Mouse (Mus musculus): ENCODE data around the gene Clasp1. TPM values are rescaled to one million over a fixed set of nuclear protein-coding genes. Genes with fewer than 3 reads are reported as not detected.
A peak's percentile ranks its signal among the peaks of the same experiment; 100 is the strongest.

The Clasp1 gene
- polyA plus RNA-seq, 1 experiment from 2014 or later: 103 TPM

DNA sequence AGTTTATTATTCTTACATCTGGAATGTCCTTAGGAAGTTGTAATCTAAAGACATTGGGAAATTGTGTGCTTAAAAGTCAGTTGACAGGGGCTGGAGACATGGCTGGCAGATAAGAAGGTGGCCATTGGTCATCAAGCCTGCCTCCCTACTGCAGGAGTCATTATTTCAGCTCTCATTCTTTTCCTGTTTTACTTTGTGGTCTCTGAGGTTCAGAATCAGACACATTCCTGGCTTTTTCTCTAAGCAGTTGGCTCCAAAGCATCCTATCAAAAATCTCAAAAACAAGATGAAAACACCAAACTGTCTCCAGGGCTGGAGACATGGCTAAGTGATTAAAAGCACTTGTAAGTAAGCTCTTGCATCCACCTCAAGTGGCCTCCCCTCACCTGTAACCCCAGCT, 49.5 kb downstream of the Clasp1 start:
- ATAC-seq (ENCODE audit: low read depth): no peak
- Histone ChIP-seq H3K36me3 (no peaks in the 10 kb centered on the region), H3K27ac (replicated peaks) (no peak overlapping the region), H3K9me3 (no peaks in the 10 kb centered on the region), H3K4me3 (no peak overlapping the region), H3K9ac (no peak overlapping the region), H3K27me3 (no peaks in the 10 kb centered on the region), H3K4me1 (replicated peaks) (peaks cover 30% of the 10 kb centered on the region), H3K4me2 (no peak overlapping the region)

- no peak overlapping the region for H3K9ac ChIP-seq
- H3K27me3 ChIP-seq: no peaks in the 10 kb centered on the region
- ATAC-seq (ENCODE audit: low read depth): no peak
- H3K4me1 ChIP-seq (replicated peaks): peaks cover 31% of the 10 kb centered on the region
- H3K4me3 ChIP-seq: no peak overlapping the region
- H3K36me3 ChIP-seq: no peaks in the 10 kb centered on the region
- no peak overlapping the region for H3K27ac ChIP-seq (replicated peaks)
- 88% methylated on average over 1 of the region's 1 CpGs for WGBS
- no peak overlapping the region for H3K4me2 ChIP-seq
- H3K9me3 ChIP-seq: no peaks in the 10 kb centered on the region
Observed at GRCm38 (mm10) chr1:118440547-118440946, 51.7 kb downstream of the Clasp1 start.

DNA sequence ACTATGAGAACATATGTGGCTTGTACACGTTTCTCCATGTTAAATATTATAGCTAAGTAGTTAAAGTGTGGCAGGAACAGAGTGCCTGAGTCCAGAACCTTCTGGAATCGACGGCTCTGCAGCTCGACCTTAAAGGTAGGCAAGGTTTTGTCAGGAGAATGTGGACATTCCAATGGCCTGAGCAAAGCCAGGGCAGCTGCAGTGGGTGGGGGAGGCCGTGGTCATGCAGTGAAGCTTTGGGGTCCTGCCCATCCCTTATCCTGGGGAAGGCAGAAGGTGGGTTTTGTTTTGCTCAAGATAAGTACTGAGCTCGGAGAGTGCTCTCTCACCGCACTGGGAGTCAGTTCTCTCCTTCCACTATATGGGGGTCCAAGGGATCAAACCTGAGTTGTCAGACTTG, 55.6 kb downstream of the Clasp1 start:
- H3K27me3 ChIP-seq: no peaks in the 10 kb centered on the region
- H3K9me3 ChIP-seq: no peaks in the 10 kb centered on the region
- peaks cover 31% of the 10 kb centered on the region for H3K4me1 ChIP-seq (replicated peaks)
- no peak overlapping the region for H3K4me2 ChIP-seq
- H3K9ac ChIP-seq: no peak overlapping the region
- no peaks in the 10 kb centered on the region for H3K36me3 ChIP-seq
- ATAC-seq (ENCODE audit: low read depth): no peak
- WGBS: 94% methylated on average over 7 of the region's 7 CpGs
- H3K4me3 ChIP-seq: no peak overlapping the region
- no peak overlapping the region for H3K27ac ChIP-seq (replicated peaks)

GRCm38 (mm10) chr1:118444988-118445387, 56.1 kb downstream of the Clasp1 start:
- H3K9ac ChIP-seq: no peak overlapping the region
- 69% methylated on average over 3 of the region's 3 CpGs for WGBS
- peaks cover 31% of the 10 kb centered on the region for H3K4me1 ChIP-seq (replicated peaks)
- H3K27ac ChIP-seq (replicated peaks): no peak overlapping the region
- H3K36me3 ChIP-seq: no peaks in the 10 kb centered on the region
- no peak overlapping the region for H3K4me2 ChIP-seq
- no peak overlapping the region for H3K4me3 ChIP-seq
- H3K27me3 ChIP-seq: no peaks in the 10 kb centered on the region
- no peak for ATAC-seq (ENCODE audit: low read depth)
- no peaks in the 10 kb centered on the region for H3K9me3 ChIP-seq

- no peak for ATAC-seq (ENCODE audit: low read depth)
Observed at GRCm38 (mm10) chr1:118445441-118445840, 56.6 kb downstream of the Clasp1 start.

GRCm38 (mm10) chr1:118446006-118446405, 57.1 kb downstream of the Clasp1 start:
- Histone ChIP-seq H3K4me2 (no peak overlapping the region), H3K9ac (no peak overlapping the region), H3K4me3 (no peak overlapping the region), H3K4me1 (replicated peaks) (peaks cover 31% of the 10 kb centered on the region), H3K27ac (replicated peaks) (no peak overlapping the region), H3K36me3 (no peaks in the 10 kb centered on the region), H3K27me3 (no peaks in the 10 kb centered on the region), H3K9me3 (no peaks in the 10 kb centered on the region)
- 91% methylated on average over 3 of the region's 3 CpGs for WGBS
- ATAC-seq (ENCODE audit: low read depth): no peak

More at GRCm38 (mm10) chr1:118445441-118445840, 56.6 kb downstream of the Clasp1 start:
- H3K9ac ChIP-seq: no peak overlapping the region
- no peaks in the 10 kb centered on the region for H3K36me3 ChIP-seq
- H3K4me1 ChIP-seq (replicated peaks): peaks cover 31% of the 10 kb centered on the region
- peak overlapping the region; percentile 24; the same call in 1 of the 2 replicates for H3K27ac ChIP-seq (replicated peaks)
- H3K4me3 ChIP-seq: no peak overlapping the region
- H3K9me3 ChIP-seq: no peaks in the 10 kb centered on the region
- no peak overlapping the region for H3K4me2 ChIP-seq
- H3K27me3 ChIP-seq: no peaks in the 10 kb centered on the region
- WGBS: 69% methylated on average over 6 of the region's 6 CpGs

- Histone ChIP-seq H3K4me1 (replicated peaks) (peaks cover 28% of the 10 kb centered on the region), H3K27me3 (no peaks in the 10 kb centered on the region), H3K4me2 (no peak overlapping the region), H3K27ac (replicated peaks) (no peak overlapping the region), H3K36me3 (no peaks in the 10 kb centered on the region), H3K4me3 (no peak overlapping the region), H3K9me3 (no peaks in the 10 kb centered on the region), H3K9ac (no peak overlapping the region)
- ATAC-seq (ENCODE audit: low read depth): no peak
- 89% methylated on average over 2 of the region's 2 CpGs for WGBS
Observed at GRCm38 (mm10) chr1:118447131-118447530, 58.3 kb downstream of the Clasp1 start.

DNA sequence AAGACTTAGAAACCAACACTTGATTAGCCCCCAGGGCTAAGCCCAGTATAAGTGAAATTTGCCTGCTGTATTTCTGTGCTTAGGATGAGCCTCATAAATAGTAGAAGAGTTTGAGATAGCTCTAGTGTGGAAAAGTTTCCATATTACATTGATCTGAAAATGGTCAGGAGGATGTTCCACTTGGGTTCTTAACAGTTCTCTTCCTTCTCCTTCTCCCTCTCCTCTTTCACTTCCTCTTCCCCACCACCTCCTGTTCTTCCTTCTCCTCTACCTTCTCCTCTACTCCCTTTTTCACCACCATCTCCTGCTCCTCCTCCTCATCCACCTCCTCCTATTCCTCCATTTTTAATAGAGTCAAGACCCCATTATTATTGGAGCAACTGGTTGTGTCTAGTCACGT, 59.4 kb downstream of the Clasp1 start:
- ATAC-seq (ENCODE audit: low read depth): no peak
- H3K4me3 ChIP-seq: no peak overlapping the region
- 97% methylated on average over 1 of the region's 1 CpGs for WGBS
- H3K9ac ChIP-seq: no peak overlapping the region
- H3K9me3 ChIP-seq: no peaks in the 10 kb centered on the region
- H3K27me3 ChIP-seq: no peaks in the 10 kb centered on the region
- H3K4me2 ChIP-seq: no peak overlapping the region
- H3K36me3 ChIP-seq: no peaks in the 10 kb centered on the region
- H3K4me1 ChIP-seq (replicated peaks): peaks cover 30% of the 10 kb centered on the region
- no peak overlapping the region for H3K27ac ChIP-seq (replicated peaks)

DNA sequence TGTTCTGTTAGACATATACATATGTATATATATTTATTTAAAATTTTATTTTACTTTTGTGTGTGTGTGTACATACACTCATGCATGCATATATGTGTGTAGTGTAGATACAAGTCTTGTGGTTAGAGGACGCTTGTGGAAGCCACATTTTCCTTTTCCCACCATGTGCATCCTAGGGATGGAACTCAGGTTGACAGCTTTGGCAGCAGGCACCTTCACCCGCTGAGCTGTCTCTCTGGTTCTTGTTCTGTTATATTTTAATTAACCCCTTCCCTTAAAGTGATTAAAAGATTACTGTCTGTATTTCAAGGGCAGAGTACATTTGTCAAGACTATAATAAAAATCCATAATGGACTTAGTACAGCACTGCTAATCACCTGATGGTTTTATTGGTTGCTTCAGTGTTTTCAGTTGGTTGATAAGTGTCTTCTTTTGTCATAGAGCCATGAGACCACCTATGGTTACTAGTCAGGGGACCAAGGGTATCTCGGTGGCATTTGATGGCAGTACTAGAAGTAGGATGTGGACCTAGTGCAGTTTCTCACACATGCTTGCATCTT, 62.1 kb downstream of the Clasp1 start:
- peaks cover 21% of the 10 kb centered on the region for H3K4me1 ChIP-seq (replicated peaks)
- H3K27ac ChIP-seq (replicated peaks): no peak overlapping the region
- H3K27me3 ChIP-seq: no peaks in the 10 kb centered on the region
- no peaks in the 10 kb centered on the region for H3K36me3 ChIP-seq
- ATAC-seq (ENCODE audit: low read depth): no peak
- WGBS: 80% methylated on average over 3 of the region's 3 CpGs
- no peak overlapping the region for H3K9ac ChIP-seq
- H3K4me2 ChIP-seq: no peak overlapping the region
- H3K4me3 ChIP-seq: no peak overlapping the region
- H3K9me3 ChIP-seq: no peaks in the 10 kb centered on the region

DNA sequence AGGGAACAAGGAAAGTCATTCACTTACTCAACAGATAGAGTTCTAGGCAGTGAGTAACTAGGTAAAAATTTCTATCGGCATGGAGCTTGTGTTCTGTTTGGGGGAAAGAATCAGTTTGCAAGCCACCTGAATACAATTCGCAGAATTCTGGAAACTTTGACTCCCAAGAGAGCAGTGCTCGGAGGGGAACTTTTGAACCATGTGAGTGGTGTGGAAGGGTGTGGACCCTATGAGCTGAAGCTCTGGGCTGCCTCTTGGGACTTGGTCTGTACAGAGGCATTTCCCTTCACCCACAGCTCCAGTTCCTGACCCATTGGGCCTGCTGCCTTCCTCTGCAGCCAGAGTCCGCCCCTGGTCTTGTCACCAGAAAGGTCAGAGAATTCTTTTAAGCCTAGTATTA, 64.7 kb downstream of the Clasp1 start:
- WGBS: 90% methylated on average over 4 of the region's 4 CpGs

GRCm38 (mm10) chr1:118454817-118455216, 66.0 kb downstream of the Clasp1 start:
- WGBS: 87% methylated on average over 4 of the region's 4 CpGs
- H3K27me3 ChIP-seq: no peaks in the 10 kb centered on the region

More for the DNA sequence above, 64.7 kb downstream of the Clasp1 start:
- no peaks in the 10 kb centered on the region for H3K36me3 ChIP-seq
- no peaks in the 10 kb centered on the region for H3K27me3 ChIP-seq
- no peak overlapping the region for H3K27ac ChIP-seq (replicated peaks)
- no peak overlapping the region for H3K4me2 ChIP-seq
- H3K9me3 ChIP-seq: no peaks in the 10 kb centered on the region
- peaks cover 40% of the 10 kb centered on the region for H3K4me1 ChIP-seq (replicated peaks)
- H3K4me3 ChIP-seq: no peak overlapping the region
- no peak overlapping the region for H3K9ac ChIP-seq
- ATAC-seq (ENCODE audit: low read depth): no peak

GRCm38 (mm10) chr1:118457256-118457882, 68.5 kb downstream of the Clasp1 start:
- 52% methylated on average over 11 of the region's 11 CpGs for WGBS
- Histone ChIP-seq H3K27ac (replicated peaks) (peak overlapping the region; percentile 61), H3K9ac (peak overlapping the region; percentile 43)

More at GRCm38 (mm10) chr1:118454817-118455216, 66.0 kb downstream of the Clasp1 start:
- Histone ChIP-seq H3K4me2 (no peak overlapping the region), H3K27ac (replicated peaks) (no peak overlapping the region), H3K36me3 (no peaks in the 10 kb centered on the region), H3K9me3 (no peaks in the 10 kb centered on the region), H3K4me3 (no peak overlapping the region), H3K9ac (no peak overlapping the region), H3K4me1 (replicated peaks) (peaks cover 49% of the 10 kb centered on the region)
- no peak for ATAC-seq (ENCODE audit: low read depth)

GRCm38 (mm10) chr1:118457883-118458259, 69.0 kb downstream of the Clasp1 start:
- Histone ChIP-seq H3K4me3 (no peak overlapping the region), H3K4me1 (replicated peaks) (peaks cover 50% of the 10 kb centered on the region), H3K36me3 (peaks cover 23% of the 10 kb centered on the region), H3K4me2 (peak overlapping the region; percentile 76), H3K9me3 (no peaks in the 10 kb centered on the region), H3K27ac (replicated peaks) (peak overlapping the region; percentile 61), H3K9ac (peak overlapping the region; percentile 43), H3K27me3 (no peaks in the 10 kb centered on the region)
- no peak for ATAC-seq (ENCODE audit: low read depth)
- 23% methylated on average over 1 of the region's 1 CpGs for WGBS

More at GRCm38 (mm10) chr1:118457256-118457882, 68.5 kb downstream of the Clasp1 start:
- ATAC-seq (ENCODE audit: low read depth): no peak
- Histone ChIP-seq H3K27me3 (no peaks in the 10 kb centered on the region), H3K4me1 (replicated peaks) (peaks cover 54% of the 10 kb centered on the region), H3K4me2 (peak overlapping the region; percentile 76), H3K4me3 (no peak overlapping the region), H3K36me3 (peaks cover 18% of the 10 kb centered on the region), H3K9me3 (no peaks in the 10 kb centered on the region)
